Mouse (Mus musculus) embryonic facial prominence, embryonic 10.5 days (tissue): Measurements from ENCODE around the gene Cpeb4. TPM values are rescaled to one million over a fixed set of nuclear protein-coding genes. Genes with fewer than 3 reads are reported as not detected.

Experiments
- DNase-seq: peaks from one replicate; pipeline ENCODE4 v3.0.0-alpha.2; 2017; ENCODE audit warnings: low spot score
- H3K27ac ChIP-seq: fragments of 300-500 bp; sonication (generic); replicated peaks from 2 replicates; pipeline ENCODE4 v1.5.1; 2016; ENCODE audit warnings: mild to moderate bottlenecking
- H3K27me3 ChIP-seq: fragments of 300-500 bp; sonication (generic); replicated peaks from 2 replicates; pipeline ENCODE4 v1.6.1; 2016; ENCODE audit warnings: low read depth, mild to moderate bottlenecking; ENCODE audit not compliant: poor library complexity, severe bottlenecking
- H3K36me3 ChIP-seq: fragments of 300-500 bp; sonication (generic); replicated peaks from 2 replicates; pipeline ENCODE4 v1.6.1; 2016; ENCODE audit warnings: mild to moderate bottlenecking, moderate library complexity
- H3K4me1 ChIP-seq: fragments of 300-500 bp; sonication (generic); 2 replicates; pipeline ENCODE4 v1.6.1; 2016
- H3K4me3 ChIP-seq: fragments of 300-500 bp; sonication (generic); 2 replicates; pipeline ENCODE4 v1.5.1; 2016; ENCODE audit warnings: mild to moderate bottlenecking, moderate library complexity
- H3K9me3 ChIP-seq: fragments of 300-500 bp; sonication (generic); 2 replicates; pipeline ENCODE4 v1.6.1; 2016; ENCODE audit warnings: mild to moderate bottlenecking
- WGBS: fragments of 180-500 bp; shearing (Covaris S2); methylation state at CpG from one replicate; pipeline ENCODE4 v1.1.7; 2016; 5-methylcytosine and 5-hydroxymethylcytosine counted together
- polyA plus RNA-seq: library from polyadenylated mRNA; unstranded; fragments of >200 nt; fragmentation: Nextera tagmentation; extraction: Ambion mirVana; gene quantifications from 2 replicates; pipeline ENCODE4 v1.2.1, GENCODE M21; 2016

Gene Cpeb4
- polyA plus RNA-seq, 1 experiment from 2014 or later = 2.7 TPM

- Histone ChIP-seq H3K4me3 (no peak overlapping the region), H3K36me3 (no peaks in the 10 kb centered on the region), H3K9me3 (no peaks in the 10 kb centered on the region), H3K4me1 (peaks cover 30% of the 10 kb centered on the region), H3K27me3 (no peaks in the 10 kb centered on the region), H3K27ac (no peak overlapping the region; the same call in 1 of the 2 replicates)
- DNase-seq = no peak
- WGBS = 81% methylated on average over 5 of the region's 5 CpGs
Measured at GRCm38 (mm10) chr11:31850995-31851394, 21.0 kb upstream of the Cpeb4 start.

- Histone ChIP-seq H3K27me3 (no peaks in the 10 kb centered on the region), H3K4me1 (peaks cover 28% of the 10 kb centered on the region), H3K9me3 (no peaks in the 10 kb centered on the region), H3K4me3 (no peak overlapping the region), H3K27ac (no peak overlapping the region; the same call in 1 of the 2 replicates), H3K36me3 (no peaks in the 10 kb centered on the region)
- WGBS = 59% methylated on average over 4 of the region's 4 CpGs
- DNase-seq = peak; percentile 31
Measured at GRCm38 (mm10) chr11:31851702-31852560, 20.1 kb upstream of the Cpeb4 start.

- no peaks in the 10 kb centered on the region for H3K36me3 ChIP-seq
- no peaks in the 10 kb centered on the region for H3K27me3 ChIP-seq
- DNase-seq = no peak
- 84% methylated on average over 5 of the region's 5 CpGs for WGBS
- H3K27ac ChIP-seq = no peak overlapping the region
- no peaks in the 10 kb centered on the region for H3K9me3 ChIP-seq
- H3K4me1 ChIP-seq = peaks cover 28% of the 10 kb centered on the region
- H3K4me3 ChIP-seq = no peak overlapping the region
Measured at GRCm38 (mm10) chr11:31854955-31855354, 17.1 kb upstream of the Cpeb4 start.

GRCm38 (mm10) chr11:31857479-31857878 is 14.5 kb upstream of the Cpeb4 start:
- Histone ChIP-seq H3K4me1 (peaks cover 6% of the 10 kb centered on the region; the same call in 1 of the 2 replicates), H3K9me3 (no peaks in the 10 kb centered on the region), H3K36me3 (no peaks in the 10 kb centered on the region), H3K4me3 (no peak overlapping the region), H3K27me3 (no peaks in the 10 kb centered on the region), H3K27ac (no peak overlapping the region)
- 94% methylated on average over 4 of the region's 4 CpGs for WGBS
- no peak for DNase-seq

- H3K27ac ChIP-seq = no peak overlapping the region
- 84% methylated on average over 6 of the region's 6 CpGs for WGBS
- H3K36me3 ChIP-seq = no peaks in the 10 kb centered on the region
- H3K4me3 ChIP-seq = no peak overlapping the region
- DNase-seq = no peak
- H3K27me3 ChIP-seq = no peaks in the 10 kb centered on the region
- H3K4me1 ChIP-seq = no peaks in the 10 kb centered on the region
- no peaks in the 10 kb centered on the region for H3K9me3 ChIP-seq
Measured at GRCm38 (mm10) chr11:31861149-31861890, 10.7 kb upstream of the Cpeb4 start.

- 76% methylated on average over 4 of the region's 4 CpGs for WGBS
- no peaks in the 10 kb centered on the region for H3K27me3 ChIP-seq
Measured at GRCm38 (mm10) chr11:31867976-31868375, 4.0 kb upstream of the Cpeb4 start.

GRCm38 (mm10) chr11:31870285-31871010 is 1.6 kb upstream of the Cpeb4 start:
- WGBS = under 1% methylated on average over 53 of the region's 53 CpGs
- H3K4me3 ChIP-seq = peak overlapping the region; percentile 83
- peak overlapping the region; percentile 96 for H3K27ac ChIP-seq

More at GRCm38 (mm10) chr11:31867976-31868375, 4.0 kb upstream of the Cpeb4 start:
- Histone ChIP-seq H3K36me3 (no peaks in the 10 kb centered on the region), H3K4me3 (no peak overlapping the region), H3K9me3 (no peaks in the 10 kb centered on the region), H3K4me1 (peaks cover 20% of the 10 kb centered on the region), H3K27ac (no peak overlapping the region)
- no peak for DNase-seq

GRCm38 (mm10) chr11:31871135-31871541 is 873 bp upstream of the Cpeb4 start:
- peak overlapping the region; percentile 83 for H3K4me3 ChIP-seq
- H3K27ac ChIP-seq = peak overlapping the region; percentile 96
- peak; percentile 53 for DNase-seq
- no peaks in the 10 kb centered on the region for H3K36me3 ChIP-seq
- peaks cover 31% of the 10 kb centered on the region for H3K4me1 ChIP-seq
- H3K9me3 ChIP-seq = no peaks in the 10 kb centered on the region
- H3K27me3 ChIP-seq = no peaks in the 10 kb centered on the region
- WGBS = 1% methylated on average over 21 of the region's 21 CpGs

More at GRCm38 (mm10) chr11:31870285-31871010, 1.6 kb upstream of the Cpeb4 start:
- DNase-seq = peak; percentile 99
- Histone ChIP-seq H3K4me1 (peaks cover 31% of the 10 kb centered on the region), H3K9me3 (no peaks in the 10 kb centered on the region), H3K36me3 (no peaks in the 10 kb centered on the region), H3K27me3 (no peaks in the 10 kb centered on the region)

- Histone ChIP-seq H3K27ac (no peak overlapping the region), H3K36me3 (no peaks in the 10 kb centered on the region), H3K4me3 (peak overlapping the region; percentile 83), H3K4me1 (peaks cover 31% of the 10 kb centered on the region), H3K9me3 (no peaks in the 10 kb centered on the region), H3K27me3 (no peaks in the 10 kb centered on the region)
- WGBS = 62% methylated on average over 15 of the region's 15 CpGs
- no peak for DNase-seq
Measured at GRCm38 (mm10) chr11:31872546-31873261, 693 bp downstream of the Cpeb4 start.

GRCm38 (mm10) chr11:31874071-31874470 is 2.1 kb downstream of the Cpeb4 start:
- Histone ChIP-seq H3K36me3 (no peaks in the 10 kb centered on the region), H3K27ac (no peak overlapping the region), H3K9me3 (no peaks in the 10 kb centered on the region), H3K27me3 (no peaks in the 10 kb centered on the region), H3K4me3 (peak overlapping the region; percentile 83), H3K4me1 (peaks cover 31% of the 10 kb centered on the region)
- DNase-seq = no peak
- WGBS = 71% methylated on average over 2 of the region's 2 CpGs

- Histone ChIP-seq H3K9me3 (no peaks in the 10 kb centered on the region), H3K27ac (no peak overlapping the region), H3K4me3 (no peak overlapping the region), H3K27me3 (no peaks in the 10 kb centered on the region), H3K4me1 (no peaks in the 10 kb centered on the region), H3K36me3 (no peaks in the 10 kb centered on the region)
- DNase-seq = no peak
- 88% methylated on average over 1 of the region's 1 CpGs for WGBS
Measured at GRCm38 (mm10) chr11:31883671-31884070, 11.7 kb downstream of the Cpeb4 start.

GRCm38 (mm10) chr11:31885765-31886164 is 13.8 kb downstream of the Cpeb4 start:
- DNase-seq = no peak
- Histone ChIP-seq H3K36me3 (no peaks in the 10 kb centered on the region), H3K27ac (no peak overlapping the region), H3K27me3 (no peaks in the 10 kb centered on the region), H3K9me3 (no peaks in the 10 kb centered on the region), H3K4me1 (no peaks in the 10 kb centered on the region), H3K4me3 (no peak overlapping the region)
- WGBS = 66% methylated on average over 1 of the region's 1 CpGs
